Mouse (Mus musculus) cerebellum, adult 2 months (tissue): ENCODE data around the gene Cul4a. TPM values are rescaled to one million over a fixed set of nuclear protein-coding genes. Genes with fewer than 3 reads are reported as not detected.

Experiments
- DNase-seq, 2 experiments: peaks; one replicate each; pipeline ENCODE4 v3.0.0; 2021
- H3K27ac ChIP-seq: fragments of 200-500 bp; 2 replicates; pipeline ENCODE4 v1.5.1; 2012; ENCODE audit warnings: low read length, control low read depth, inconsistent platforms; ENCODE audit not compliant: insufficient read depth
- H3K27me3 ChIP-seq: fragments of 200-500 bp; 2 replicates; pipeline ENCODE4 v1.6.1; 2012; ENCODE audit warnings: inconsistent platforms, mild to moderate bottlenecking, low read length, moderate library complexity; ENCODE audit not compliant: control insufficient read depth, insufficient read depth
- H3K4me1 ChIP-seq: fragments of 200-500 bp; 2 replicates; pipeline ENCODE4 v1.6.1; 2011; ENCODE audit warnings: low read length; ENCODE audit not compliant: control insufficient read depth, insufficient read depth
- H3K4me3 ChIP-seq: fragments of 200-500 bp; replicated peaks from 2 replicates; pipeline ENCODE3; 2011; ENCODE audit warnings: mild to moderate bottlenecking, low read depth, low read length, control low read depth; ENCODE audit not compliant: insufficient read depth
- CTCF ChIP-seq: fragments of 200-500 bp; IDR thresholded peaks from 2 replicates; pipeline ENCODE4 v1.5.1; 2011; ENCODE audit warnings: low read depth, mild to moderate bottlenecking, control low read depth, low read length, moderate library complexity, borderline replicate concordance; ENCODE audit not compliant: insufficient read depth
- POLR2A ChIP-seq: fragments of 200-500 bp; IDR thresholded peaks from 2 replicates; pipeline ENCODE4 v1.6.1; 2011; ENCODE audit warnings: low read length, control low read depth, borderline replicate concordance; ENCODE audit not compliant: insufficient read depth
- WGBS: fragments of 180-500 bp; shearing (Covaris S2); methylation state at CpG from one replicate; pipeline ENCODE4 v1.1.7; 2018; 5-methylcytosine and 5-hydroxymethylcytosine counted together
- polyA plus RNA-seq: library from polyadenylated mRNA; depleted of rRNA; stranded (reverse); fragments of >200 nt; gene quantifications from 2 replicates; pipeline ENCODE4 v1.2.3, GENCODE M21; 2012

Gene Cul4a
- polyA plus RNA-seq, 1 experiment = 54.5 TPM

DNA sequence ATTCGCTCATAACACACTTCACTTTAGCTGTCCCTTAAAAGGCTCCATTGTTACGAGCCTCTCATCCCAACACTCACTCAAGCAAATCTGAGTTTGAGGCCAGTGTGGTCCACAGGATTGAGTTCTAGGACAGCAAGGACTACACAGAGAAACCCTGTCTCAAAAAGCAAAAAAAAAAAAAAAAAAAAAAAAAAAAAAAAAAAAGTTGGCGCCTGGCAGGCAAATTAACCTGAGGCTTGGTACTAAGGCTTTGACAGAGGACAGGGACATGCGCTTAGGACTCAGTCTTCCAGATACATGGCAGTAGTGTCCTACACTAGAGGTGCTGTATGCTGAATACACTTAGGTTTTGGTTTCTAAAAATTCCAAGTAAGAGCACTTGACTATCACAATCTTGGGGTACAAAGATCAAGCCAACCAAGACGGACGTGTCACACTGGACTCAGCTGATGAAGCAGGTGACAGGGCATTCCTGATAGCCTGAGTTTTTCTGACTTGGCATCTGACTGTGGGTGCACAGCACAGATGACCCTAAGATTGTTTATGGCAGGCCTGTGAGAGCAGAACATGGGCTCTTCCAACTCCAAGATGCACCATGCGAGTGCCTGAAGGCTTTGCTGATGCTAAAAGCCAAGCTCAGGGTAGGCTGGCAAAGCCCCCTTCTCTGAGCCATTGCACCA is 71.9 kb downstream of the Cul4a start:
- no peaks in the 10 kb centered on the region for H3K27me3 ChIP-seq
- no peak for TF ChIP-seq POLR2A
- TF ChIP-seq CTCF = no peak
- H3K27ac ChIP-seq = no peak overlapping the region

DNA sequence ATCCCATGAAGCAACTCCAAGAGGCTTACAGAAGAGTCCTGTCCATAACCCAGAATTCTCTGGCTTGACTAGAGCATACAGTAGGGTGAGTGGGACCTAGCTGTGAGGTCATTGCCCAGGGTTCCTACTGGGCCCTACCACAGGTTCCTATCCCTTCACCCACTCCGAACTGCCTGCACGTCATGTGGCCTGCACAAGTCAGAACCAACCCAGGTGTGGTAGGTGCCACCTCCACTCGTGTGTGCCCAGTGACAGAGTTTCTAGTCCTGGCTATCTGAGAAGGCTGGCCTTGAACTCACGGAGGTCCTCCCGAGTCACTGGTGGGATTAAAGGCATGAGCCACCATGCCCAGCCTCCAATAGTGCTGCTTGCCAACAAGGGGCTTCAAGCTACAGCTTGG is 72.7 kb downstream of the Cul4a start:
- Histone ChIP-seq H3K4me3 (no peak overlapping the region), H3K27me3 (no peaks in the 10 kb centered on the region), H3K4me1 (no peaks in the 10 kb centered on the region), H3K27ac (no peak overlapping the region)
- DNase-seq = no peak
- TF ChIP-seq CTCF = no peak
- no peak for TF ChIP-seq POLR2A
- WGBS = 90% methylated on average over 5 of the region's 5 CpGs

More for the DNA sequence above, 71.9 kb downstream of the Cul4a start:
- H3K4me3 ChIP-seq = no peak overlapping the region
- H3K4me1 ChIP-seq = no peaks in the 10 kb centered on the region
- DNase-seq = no peak
- WGBS = 84% methylated on average over 7 of the region's 7 CpGs

DNA sequence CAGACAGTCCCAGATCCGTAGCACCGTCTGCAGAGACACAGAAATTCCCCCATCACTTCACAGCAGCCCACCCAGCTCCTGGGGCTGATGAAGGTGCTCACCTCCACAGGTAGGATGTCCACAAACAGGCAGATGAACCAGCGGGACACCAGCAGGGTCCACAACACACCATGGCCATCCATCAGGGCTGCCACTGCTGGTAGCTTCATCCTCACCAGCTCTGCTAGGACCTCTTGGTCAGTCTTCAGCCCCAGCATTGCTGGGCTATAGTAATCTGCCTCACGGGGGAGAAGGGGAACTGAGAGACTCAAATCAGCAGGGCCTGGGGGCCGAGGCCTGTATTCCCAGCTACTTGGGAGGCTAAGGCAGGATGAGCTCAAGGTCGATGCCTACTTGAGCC is 74.1 kb downstream of the Cul4a start:
- Histone ChIP-seq H3K4me3 (no peak overlapping the region), H3K4me1 (no peaks in the 10 kb centered on the region), H3K27ac (no peak overlapping the region), H3K27me3 (no peaks in the 10 kb centered on the region)
- WGBS = 66% methylated on average over 6 of the region's 6 CpGs
- DNase-seq = no peak
- TF ChIP-seq POLR2A = no peak
- TF ChIP-seq CTCF = no peak

DNA sequence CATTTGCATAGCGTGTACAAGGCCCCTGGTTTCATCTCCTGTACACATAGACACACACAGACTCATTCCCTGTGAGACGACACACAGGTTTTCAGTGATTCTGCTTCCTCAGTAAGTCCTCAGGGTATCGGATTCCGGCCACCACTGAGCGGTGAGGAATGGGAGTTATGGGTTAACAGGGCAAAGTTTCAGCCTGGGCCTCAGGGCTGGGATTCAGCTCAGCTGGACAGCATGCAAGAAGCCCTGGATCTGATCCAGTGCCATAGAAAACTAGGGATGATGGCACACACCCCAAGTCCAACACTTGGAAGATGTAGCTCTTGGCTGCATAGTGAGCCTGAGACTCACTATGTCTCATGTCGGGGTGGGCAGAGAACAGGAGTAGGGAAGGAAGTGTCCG is 74.5 kb downstream of the Cul4a start:
- 39% methylated on average over 7 of the region's 7 CpGs for WGBS
- Histone ChIP-seq H3K27ac (no peak overlapping the region), H3K27me3 (no peaks in the 10 kb centered on the region), H3K4me3 (no peak overlapping the region), H3K4me1 (no peaks in the 10 kb centered on the region)
- DNase-seq = no peak
- TF ChIP-seq CTCF (no peak), POLR2A (no peak)

DNA sequence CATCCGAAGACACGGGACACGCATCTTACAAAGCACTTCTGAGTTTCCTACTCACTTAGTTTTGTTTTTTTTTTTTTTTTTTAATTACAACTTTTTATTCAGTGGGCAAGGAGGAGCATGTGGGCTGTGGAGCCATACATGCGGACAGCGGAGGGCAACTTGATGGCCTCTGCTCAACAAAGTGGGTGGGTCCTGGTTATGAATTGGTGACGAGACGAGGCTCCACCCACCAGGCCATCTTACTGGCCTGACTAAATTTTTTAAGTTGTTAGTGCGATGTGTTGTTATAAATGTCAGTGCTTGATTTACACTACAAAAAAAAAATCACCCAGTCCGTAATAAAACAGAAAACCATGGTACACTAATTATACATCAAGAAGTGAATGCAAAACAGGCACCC is 75.0 kb downstream of the Cul4a start:
- no peak for DNase-seq
- H3K27me3 ChIP-seq = no peaks in the 10 kb centered on the region

DNA sequence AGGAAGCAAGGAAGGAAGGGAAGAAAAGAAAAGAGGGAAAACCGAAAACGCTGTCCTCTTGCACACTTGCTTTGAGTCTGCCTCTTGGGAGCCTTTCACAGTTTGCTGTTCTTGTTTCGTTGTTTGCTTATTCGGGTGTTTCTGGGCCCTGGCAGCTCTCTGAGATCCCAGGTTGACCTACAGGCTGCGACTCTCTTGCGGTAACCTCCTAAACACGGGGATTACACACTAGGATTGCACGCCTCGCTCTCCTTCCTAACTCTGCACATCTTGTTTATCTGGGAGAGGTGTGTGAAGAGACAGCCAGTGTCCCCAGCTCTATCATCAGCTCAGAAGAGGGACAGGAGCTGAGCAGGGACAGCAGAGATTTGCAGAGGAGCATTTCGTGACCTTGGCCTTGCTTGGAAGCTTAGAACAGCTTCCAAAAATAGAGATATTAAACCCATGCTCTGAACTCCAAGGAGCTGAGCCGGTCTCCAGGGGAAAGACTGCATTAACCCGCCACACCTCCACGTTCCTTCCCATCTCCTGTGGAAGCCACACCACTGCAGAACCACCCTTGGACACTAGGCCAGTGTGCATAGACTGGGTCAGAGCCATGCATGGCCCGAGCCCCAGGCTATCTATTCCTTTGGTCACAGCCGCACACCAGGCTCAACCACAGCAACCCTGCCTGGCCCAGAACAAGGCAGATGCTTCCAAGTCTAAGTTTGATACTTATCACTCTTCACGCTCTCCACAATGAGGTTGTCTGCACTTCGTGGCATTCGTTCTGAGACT is 75.7 kb downstream of the Cul4a start:
- DNase-seq = no peak
- WGBS = 86% methylated on average over 18 of the region's 18 CpGs
- Histone ChIP-seq H3K27ac (no peak overlapping the region), H3K27me3 (no peaks in the 10 kb centered on the region), H3K4me1 (no peaks in the 10 kb centered on the region), H3K4me3 (no peak overlapping the region)
- TF ChIP-seq CTCF = no peak
- no peak for TF ChIP-seq POLR2A

More for the DNA sequence above, 75.0 kb downstream of the Cul4a start:
- Histone ChIP-seq H3K27ac (no peak overlapping the region), H3K4me1 (no peaks in the 10 kb centered on the region), H3K4me3 (no peak overlapping the region)
- TF ChIP-seq POLR2A (no peak), CTCF (no peak)
- WGBS = 58% methylated on average over 9 of the region's 9 CpGs

DNA sequence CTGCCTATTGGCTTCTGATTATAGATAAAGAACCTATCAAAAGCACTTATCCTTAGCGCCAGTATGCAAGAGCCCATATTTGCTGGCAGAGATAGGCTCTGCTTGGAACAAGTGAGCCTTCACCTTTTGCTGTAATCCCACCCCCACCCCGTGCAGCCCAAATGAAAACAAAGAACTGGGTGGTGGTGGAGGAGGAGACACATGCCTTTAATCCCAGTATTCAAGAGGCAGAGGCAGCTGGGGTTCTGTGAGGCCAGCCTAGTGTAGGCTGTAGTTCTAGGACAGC is 76.2 kb downstream of the Cul4a start:
- DNase-seq = no peak
- 56% methylated on average over 2 of the region's 2 CpGs for WGBS
- Histone ChIP-seq H3K27me3 (no peaks in the 10 kb centered on the region), H3K4me3 (no peak overlapping the region), H3K27ac (no peak overlapping the region), H3K4me1 (no peaks in the 10 kb centered on the region)
- no peak for TF ChIP-seq CTCF
- TF ChIP-seq POLR2A = no peak

DNA sequence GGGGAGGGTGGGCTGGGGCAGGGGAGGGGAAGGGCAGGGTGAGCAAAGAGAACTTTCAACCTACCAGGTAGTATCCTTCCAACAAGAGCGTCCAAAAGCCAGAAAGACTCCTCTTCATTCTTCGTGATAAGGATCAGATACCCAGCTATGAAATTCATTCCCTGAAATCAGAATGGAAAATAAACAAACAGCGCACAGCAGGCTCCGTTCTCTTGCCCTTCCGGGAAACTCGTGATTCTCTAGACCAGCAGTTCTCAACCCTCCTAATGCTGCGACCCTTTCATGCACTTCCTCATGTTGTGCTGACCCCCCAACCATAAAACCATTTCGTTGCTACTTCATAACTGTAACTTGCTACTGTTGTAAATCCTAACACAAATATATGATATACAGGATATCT is 81.4 kb downstream of the Cul4a start:
- H3K27ac ChIP-seq = no peak overlapping the region
- 81% methylated on average over 8 of the region's 8 CpGs for WGBS
- TF ChIP-seq POLR2A (no peak), CTCF (no peak)
- H3K4me3 ChIP-seq = no peak overlapping the region
- no peak for DNase-seq
- H3K27me3 ChIP-seq = no peaks in the 10 kb centered on the region
- H3K4me1 ChIP-seq = no peaks in the 10 kb centered on the region
